Mouse (Mus musculus) cortical plate, adult 2 months (tissue): ENCODE measurements at regions not wholly inside any gene's neighbourhood (a gene's known extent, or its start where the extent isn't known, plus 50 kb on each side); places are given as distances from the start of the nearest gene placed in this dataset.

Experiments
- CTCF ChIP-seq: fragments of 200-500 bp; IDR thresholded peaks from 2 replicates; pipeline ENCODE4 v1.5.1; 2011; ENCODE audit warnings: mild to moderate bottlenecking, control low read depth, low read length; ENCODE audit not compliant: insufficient read depth; ENCODE audit errors: extremely low read depth
- POLR2A ChIP-seq: fragments of 200-500 bp; IDR thresholded peaks from 2 replicates; pipeline ENCODE4 v1.6.1; 2011; ENCODE audit warnings: mild to moderate bottlenecking, low read length, control low read depth; ENCODE audit not compliant: insufficient read depth; ENCODE audit errors: extremely low read depth

- TF ChIP-seq CTCF (no peak), POLR2A (no peak)
Observed at GRCm38 (mm10) chr11:56092891-56093290, 52.1 kb upstream of the Nmur2 start.
